Mouse (Mus musculus) myocyte (in vitro differentiated cells): ENCODE measurements around the gene Sos1.

Experiments used
- CEBPB ChIP-seq: IDR thresholded peaks from 2 replicates; pipeline ENCODE4 v1.6.1; 2011; ENCODE audit warnings: mild to moderate bottlenecking, moderate library complexity; ENCODE audit not compliant: poor library complexity, insufficient read depth, severe bottlenecking
- E2F4 ChIP-seq: IDR thresholded peaks from one replicate; pipeline ENCODE4 v1.6.1; 2011; ENCODE audit warnings: mild to moderate bottlenecking, control low read depth, moderate library complexity; ENCODE audit not compliant: insufficient read depth
- MAX ChIP-seq: IDR thresholded peaks from one replicate; pipeline ENCODE4 v1.6.1; 2011; ENCODE audit warnings: low read depth, mild to moderate bottlenecking, control low read depth
- MYOD1 ChIP-seq, 3 experiments: IDR thresholded peaks; one replicate each; pipeline ENCODE4 v1.6.1; 2011; ENCODE audit warnings: control low read depth in 2 of 3, low read depth in 2 of 3, mild to moderate bottlenecking in 2 of 3, moderate library complexity in 1 of 3; ENCODE audit not compliant: insufficient read length in 2 of 3, control insufficient read depth in 1 of 3
- MYOG ChIP-seq, 3 experiments: IDR thresholded peaks; one replicate each; pipeline ENCODE4 v1.6.1; 2011; ENCODE audit warnings: control low read depth in 2 of 3, low read depth in 2 of 3, mild to moderate bottlenecking in 2 of 3; ENCODE audit not compliant: insufficient read length in 2 of 3, control insufficient read depth in 1 of 3, insufficient read depth in 1 of 3
- POLR2A ChIP-seq: IDR thresholded peaks from one replicate; pipeline ENCODE4 v1.6.1; 2011; ENCODE audit warnings: low read depth, mild to moderate bottlenecking, control low read depth, moderate library complexity; ENCODE audit not compliant: insufficient read length
- POLR2AphosphoS2 ChIP-seq: IDR thresholded peaks from one replicate; pipeline ENCODE4 v1.6.1; 2011; ENCODE audit warnings: low read depth, control low read depth; ENCODE audit not compliant: insufficient read length
- REST ChIP-seq: IDR thresholded peaks from one replicate; pipeline ENCODE4 v1.6.1; 2011; ENCODE audit warnings: mild to moderate bottlenecking, control low read depth, moderate library complexity; ENCODE audit not compliant: insufficient read depth, insufficient read length
- SRF ChIP-seq: IDR thresholded peaks from one replicate; pipeline ENCODE4 v1.6.1; 2011; ENCODE audit warnings: low read depth; ENCODE audit not compliant: control insufficient read depth, insufficient read length
- TCF12 ChIP-seq: IDR thresholded peaks from one replicate; pipeline ENCODE4 v1.6.1; 2011; ENCODE audit warnings: mild to moderate bottlenecking, control low read depth; ENCODE audit not compliant: poor library complexity, insufficient read depth, severe bottlenecking
- USF1 ChIP-seq: IDR thresholded peaks from one replicate; pipeline ENCODE4 v1.6.1; 2011; ENCODE audit warnings: low read depth, mild to moderate bottlenecking, control low read depth, moderate library complexity

GRCm38 (mm10) chr17:80347234-80347633 is 133.0 kb downstream of the Sos1 start:
- TF ChIP-seq POLR2A: no peak
- TF ChIP-seq MYOD1 (IDR thresholded peaks at IDR 0.05; ENCODE audit: control insufficient read depth in 1 of 3, insufficient read length in 2 of 3, low read depth in 2 of 3): no peak
- TF ChIP-seq USF1: no peak
- no peak for TF ChIP-seq CEBPB
- no peak for TF ChIP-seq TCF12
- TF ChIP-seq SRF: no peak
- TF ChIP-seq MAX: no peak
- TF ChIP-seq POLR2AphosphoS2: no peak
- no peak for TF ChIP-seq E2F4
- TF ChIP-seq MYOG (IDR thresholded peaks at IDR 0.05; ENCODE audit: control insufficient read depth in 1 of 3, insufficient read depth in 1 of 3, insufficient read length in 2 of 3, low read depth in 2 of 3): no peak
- TF ChIP-seq REST: no peak
